Mouse (Mus musculus) heart, adult 2 months (tissue): ENCODE measurements around the gene Hsd17b1. TPM values are rescaled to one million over a fixed set of nuclear protein-coding genes. Genes with fewer than 3 reads are reported as not detected.

Experiments used
- DNase-seq, 2 experiments: peaks; one replicate each; pipeline ENCODE4 v3.0.0; 2021
- H3K27ac ChIP-seq: fragments of 200-600 bp; 2 replicates; pipeline ENCODE4 v1.8.1; 2022
- H3K27me3 ChIP-seq: fragments of 200-500 bp; 2 replicates; pipeline ENCODE4 v1.6.1; 2012; ENCODE audit warnings: mild to moderate bottlenecking, low read length, inconsistent platforms, mixed read lengths; ENCODE audit not compliant: control insufficient read depth, insufficient read depth
- H3K36me3 ChIP-seq: fragments of 200-500 bp; 2 replicates; pipeline ENCODE4 v1.6.1; 2012; ENCODE audit warnings: low read length, inconsistent platforms; ENCODE audit not compliant: control insufficient read depth, insufficient read depth
- H3K4me1 ChIP-seq: fragments of 200-500 bp; 2 replicates; pipeline ENCODE4 v1.6.1; 2011; ENCODE audit warnings: low read length; ENCODE audit not compliant: control insufficient read depth, insufficient read depth
- H3K4me3 ChIP-seq: fragments of 200-600 bp; 2 replicates; pipeline ENCODE4 v1.8.1; 2022
- H3K79me2 ChIP-seq: fragments of 200-500 bp; replicated peaks from 2 replicates; pipeline ENCODE4 v1.6.1; 2012; ENCODE audit warnings: mild to moderate bottlenecking, inconsistent platforms, low read length, moderate library complexity, mixed read lengths; ENCODE audit not compliant: control insufficient read depth, insufficient read depth
- H3K9ac ChIP-seq: fragments of 200-500 bp; 2 replicates; pipeline ENCODE4 v1.6.1; 2012; ENCODE audit warnings: low read depth, mild to moderate bottlenecking, control low read depth, inconsistent platforms, low read length, mixed read lengths
- CTCF ChIP-seq: fragments of 200-600 bp; IDR thresholded peaks from 2 replicates; pipeline ENCODE4 v1.8.1; 2022; ENCODE audit warnings: antibody characterized with exemption, mild to moderate bottlenecking, moderate library complexity
- EP300 ChIP-seq: fragments of 200-500 bp; IDR thresholded peaks from 2 replicates; pipeline ENCODE4 v1.6.1; 2011; ENCODE audit warnings: low read depth, low read length, control low read depth; ENCODE audit not compliant: insufficient read depth
- POLR2A ChIP-seq: fragments of 200-500 bp; IDR thresholded peaks from 2 replicates; pipeline ENCODE4 v1.6.1; 2011; ENCODE audit warnings: mild to moderate bottlenecking, low read depth, low read length, control low read depth; ENCODE audit not compliant: insufficient read depth
- WGBS: fragments of 180-500 bp; shearing (Covaris S2); methylation state at CpG from one replicate; pipeline ENCODE4 v1.1.7; 2018; 5-methylcytosine and 5-hydroxymethylcytosine counted together
- intact Hi-C: fragments of 180-260 bp; cut with DNase I; formaldehyde crosslinking; loops from one replicate; pipeline ENCODE4 v1.15.1; 2025
- polyA plus RNA-seq: library from polyadenylated mRNA; depleted of rRNA; stranded (reverse); fragments of >200 nt; gene quantifications from 2 replicates; pipeline ENCODE4 v1.2.3, GENCODE M21; 2012
- total RNA-seq, 2 experiments: library from RNA; stranded (reverse); gene quantifications; 2 replicates each; pipeline ENCODE4 v1.2.3; 2021

Gene Hsd17b1
- total and polyA plus RNA-seq, 3 experiments, result 0.47 to 0.70 (median 0.55) TPM

- Histone ChIP-seq H3K4me3 (no peak overlapping the region), H3K27ac (no peak overlapping the region), H3K36me3 (no peaks in the 10 kb centered on the region), H3K9ac (no peak overlapping the region), H3K79me2 (no peaks in the 10 kb centered on the region), H3K4me1 (peaks cover 7% of the 10 kb centered on the region), H3K27me3 (peaks cover 2% of the 10 kb centered on the region; the same call in 1 of the 2 replicates)
- WGBS, result 32% methylated on average over 27 of the region's 27 CpGs
- intact Hi-C loops, result no loop called here
- no peak for TF ChIP-seq CTCF
- TF ChIP-seq EP300, result no peak
- no peak for TF ChIP-seq POLR2A
- no peak for DNase-seq
These were observed 1.5 kb downstream of the Hsd17b1 start for GRCm38 (mm10) chr11:101079746-101080145.

- Histone ChIP-seq H3K79me2 (no peaks in the 10 kb centered on the region), H3K4me1 (peaks cover 7% of the 10 kb centered on the region), H3K36me3 (no peaks in the 10 kb centered on the region), H3K9ac (no peak overlapping the region), H3K27ac (no peak overlapping the region), H3K4me3 (no peak overlapping the region), H3K27me3 (peaks cover 2% of the 10 kb centered on the region; the same call in 1 of the 2 replicates)
- 87% methylated on average over 5 of the region's 5 CpGs for WGBS
- TF ChIP-seq EP300, result no peak
- no peak for TF ChIP-seq CTCF
- no peak for TF ChIP-seq POLR2A
- no peak for DNase-seq
- intact Hi-C loops, result no loop called here
These were observed 2.2 kb downstream of the Hsd17b1 start for GRCm38 (mm10) chr11:101080421-101080820.

- no peaks in the 10 kb centered on the region for H3K36me3 ChIP-seq
- no peak for DNase-seq
- peak overlapping the region; percentile 66 for H3K9ac ChIP-seq
- H3K79me2 ChIP-seq, result no peaks in the 10 kb centered on the region
- intact Hi-C loops, result loop anchor here (2.0 kb wide), 1 partner anchor 95 kb away; no protein-coding TSS in a partner anchor
- peaks cover 2% of the 10 kb centered on the region; the same call in 1 of the 2 replicates for H3K27me3 ChIP-seq
- peaks cover 10% of the 10 kb centered on the region for H3K4me1 ChIP-seq
- peak overlapping the region; percentile 78 for H3K4me3 ChIP-seq
- TF ChIP-seq CTCF (no peak), POLR2A (no peak), EP300 (no peak)
- WGBS, result 11% methylated on average over 10 of the region's 10 CpGs
- peak overlapping the region; percentile 92 for H3K27ac ChIP-seq
These were observed 3.4 kb downstream of the Hsd17b1 start for GRCm38 (mm10) chr11:101081659-101082058.

- DNase-seq, result peak; percentile 86 to 89
- peak within 1 kb of the TSS; percentile 92 for H3K27ac ChIP-seq
- TF ChIP-seq CTCF (peak; percentile 67), EP300 (peak; percentile 84; the same call in 1 of the 2 replicates), POLR2A (peak; percentile 93)
- peak within 1 kb of the TSS; percentile 93 for H3K9ac ChIP-seq
- under 1% methylated on average over 51 of the region's 51 CpGs for WGBS
- H3K27me3 ChIP-seq, result peaks cover 2% of the 10 kb centered on the region; the same call in 1 of the 2 replicates
- no peaks in the 10 kb centered on the region for H3K36me3 ChIP-seq
- H3K4me3 ChIP-seq, result peak within 1 kb of the TSS; percentile 78
- intact Hi-C loops, result loop anchor here (2.0 kb wide), 1 partner anchor 94 kb away; no protein-coding TSS in a partner anchor
- no peaks in the 10 kb centered on the region for H3K79me2 ChIP-seq
- peaks cover 11% of the 10 kb centered on the region for H3K4me1 ChIP-seq
These were observed 4.2 kb downstream of the Hsd17b1 start, which contains the start of gene Coasy for GRCm38 (mm10) chr11:101082208-101083082. Gene Coasy (plus strand): TSS chr11:101082565.

GRCm38 (mm10) chr11:101083083-101083697 lies 5.0 kb downstream of the Hsd17b1 start:
- Histone ChIP-seq H3K27ac (peak overlapping the region; percentile 92), H3K27me3 (peaks cover 2% of the 10 kb centered on the region; the same call in 1 of the 2 replicates), H3K4me3 (peak overlapping the region; percentile 78), H3K79me2 (no peaks in the 10 kb centered on the region), H3K36me3 (no peaks in the 10 kb centered on the region), H3K4me1 (peaks cover 14% of the 10 kb centered on the region), H3K9ac (peak overlapping the region; percentile 93)
- DNase-seq, result no peak
- TF ChIP-seq EP300 (no peak), POLR2A (no peak), CTCF (no peak)
- intact Hi-C loops, result loop anchor here (2.0 kb wide), 1 partner anchor 94 kb away; no protein-coding TSS in a partner anchor
- WGBS, result 30% methylated on average over 19 of the region's 19 CpGs
